Mouse (Mus musculus): ENCODE measurements around the gene Map2.

DNA sequence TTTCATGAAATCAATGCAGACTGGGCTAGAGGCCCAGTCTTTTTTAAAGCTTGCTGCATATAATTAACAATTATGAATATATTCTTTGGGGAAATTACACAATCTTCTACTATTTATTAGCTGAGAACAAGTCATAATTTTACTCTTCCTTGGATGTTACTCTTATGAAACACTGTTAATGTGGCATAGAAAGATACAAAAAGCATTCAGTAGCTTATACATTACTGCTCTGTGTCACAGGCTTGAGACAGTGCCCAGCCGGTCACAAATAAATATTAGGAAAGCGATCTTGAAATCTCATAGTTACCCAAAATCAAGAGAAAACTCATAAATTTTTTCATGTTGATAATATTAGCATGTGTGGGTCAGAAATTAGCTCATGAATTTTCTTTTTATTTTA lies 186.7 kb downstream of the Map2 start:
- no peak for TF ChIP-seq CTCF (IDR thresholded peaks at IDR 0.05; ENCODE audit: extremely low read depth, insufficient read depth, insufficient read length, insufficient replicate concordance)
- TF ChIP-seq POLR2A (IDR thresholded peaks at IDR 0.05; ENCODE audit: low read depth, low read length): no peak
